Mouse (Mus musculus) urinary bladder, postnatal 14 days (tissue): ENCODE measurements at regions not wholly inside any gene's neighbourhood (a gene's known extent, or its start where the extent isn't known, plus 50 kb on each side); places are given as distances from the start of the nearest gene placed in this dataset.

Experiments used
- DNase-seq: peaks from one replicate; pipeline ENCODE4 v3.0.0; 2021; ENCODE audit warnings: low spot score

- DNase-seq: no peak
Observed at GRCm38 (mm10) chr8:49631286-49631685, 787.5 kb upstream of the Tenm3 start.

DNA sequence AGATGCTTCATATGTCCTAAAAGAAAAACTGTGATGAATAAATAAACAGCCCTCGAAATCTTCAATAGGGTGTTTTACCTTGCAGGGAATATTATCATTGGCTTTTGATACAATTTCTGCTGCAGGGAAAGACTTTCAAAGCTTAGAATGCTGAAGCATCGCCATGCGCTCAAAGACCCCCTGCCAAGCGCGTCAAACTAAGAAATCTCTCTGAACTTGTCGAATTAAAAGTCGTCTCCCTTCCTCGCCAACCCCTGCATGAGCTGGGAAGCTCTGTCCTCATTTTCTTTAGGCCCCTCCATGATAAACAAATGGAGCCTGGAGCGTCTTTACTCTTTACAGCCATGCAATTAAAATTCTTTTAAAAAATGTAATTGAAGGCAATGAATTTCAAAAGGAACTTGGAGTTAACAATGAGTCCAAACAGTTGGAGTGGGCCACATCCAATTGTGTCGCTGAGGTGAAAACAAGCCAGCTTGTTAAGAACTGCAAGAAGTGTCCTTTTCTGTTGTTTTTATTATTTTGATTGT lies 784.3 kb upstream of the Tenm3 start:
- DNase-seq: no peak

GRCm38 (mm10) chr8:49595501-49595900 lies 751.8 kb upstream of the Tenm3 start:
- no peak for DNase-seq

GRCm38 (mm10) chr8:49567423-49567822 lies 723.7 kb upstream of the Tenm3 start:
- DNase-seq: no peak

DNA sequence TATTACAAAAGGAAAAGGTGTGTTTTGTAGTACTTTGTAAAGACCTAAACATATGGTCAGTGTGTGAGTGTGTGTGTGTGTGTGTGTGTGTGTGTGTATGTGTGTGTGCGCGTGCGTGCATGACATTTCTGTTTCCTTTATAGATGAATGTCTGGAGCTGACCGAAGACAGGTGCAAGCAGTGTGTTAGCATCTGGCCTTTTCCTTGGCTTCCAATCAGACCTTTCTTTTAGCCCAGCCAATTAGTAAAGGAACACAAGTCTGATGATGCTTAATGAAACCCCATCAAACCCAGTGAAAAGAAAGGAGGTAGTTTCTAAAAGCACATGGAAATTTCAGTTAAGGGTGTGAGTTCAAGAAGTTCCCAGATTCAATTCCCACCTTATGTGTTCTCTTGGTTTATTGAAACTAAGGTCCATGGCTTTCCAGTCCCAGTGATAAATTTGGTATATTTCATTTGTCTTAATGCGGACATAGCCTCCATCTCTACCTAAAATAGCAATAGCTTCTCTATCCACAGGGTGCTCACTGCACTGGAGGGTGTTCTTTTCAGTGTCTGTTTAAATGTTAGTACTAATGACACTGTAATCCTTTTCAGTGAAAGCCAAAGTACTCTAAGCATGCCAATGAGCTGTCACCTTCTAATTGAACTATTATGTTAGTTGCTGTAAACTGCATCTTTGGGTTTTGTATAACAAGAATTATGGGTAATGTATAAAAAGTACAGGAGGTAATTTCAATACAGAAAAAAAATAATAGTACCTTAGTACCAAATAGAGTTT lies 719.9 kb upstream of the Tenm3 start:
- DNase-seq: no peak

GRCm38 (mm10) chr8:49562976-49563375 lies 719.2 kb upstream of the Tenm3 start:
- no peak for DNase-seq

DNA sequence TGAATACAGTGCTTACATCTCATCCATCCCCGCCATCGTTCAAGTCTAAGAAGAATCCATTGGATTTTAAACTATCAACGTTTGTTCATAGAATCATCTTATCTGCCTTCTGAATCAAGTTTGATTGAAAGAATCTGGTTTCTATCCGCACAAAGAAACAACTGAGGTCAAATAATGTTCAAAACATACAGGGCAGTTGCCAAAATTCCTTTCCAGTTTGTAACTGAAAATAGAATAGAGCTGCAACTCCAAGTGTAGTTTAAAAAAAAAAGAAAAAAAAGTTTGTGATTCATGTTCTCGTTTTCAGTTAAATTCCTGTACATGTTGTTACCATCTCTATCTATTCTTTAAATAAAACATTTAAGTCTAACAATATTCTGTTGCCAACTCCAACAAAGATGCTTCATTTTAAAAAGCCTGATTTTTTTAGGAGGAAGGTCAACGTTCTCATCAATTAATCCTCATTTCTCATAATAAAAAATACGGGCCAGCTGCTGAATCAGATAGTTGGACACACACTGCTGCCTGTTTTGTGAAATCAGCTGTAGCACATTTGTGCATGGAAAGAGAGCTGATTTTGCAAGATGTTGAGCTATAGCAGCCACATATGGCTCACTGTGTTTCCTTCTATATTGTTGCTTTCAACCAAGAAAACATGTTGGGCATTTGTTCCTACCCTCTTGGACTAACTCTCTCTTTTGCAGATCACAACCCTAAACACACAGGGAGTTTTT lies 712.1 kb upstream of the Tenm3 start:
- no peak for DNase-seq

- no peak for DNase-seq
Observed at GRCm38 (mm10) chr8:49553175-49553574, 709.4 kb upstream of the Tenm3 start.

DNA sequence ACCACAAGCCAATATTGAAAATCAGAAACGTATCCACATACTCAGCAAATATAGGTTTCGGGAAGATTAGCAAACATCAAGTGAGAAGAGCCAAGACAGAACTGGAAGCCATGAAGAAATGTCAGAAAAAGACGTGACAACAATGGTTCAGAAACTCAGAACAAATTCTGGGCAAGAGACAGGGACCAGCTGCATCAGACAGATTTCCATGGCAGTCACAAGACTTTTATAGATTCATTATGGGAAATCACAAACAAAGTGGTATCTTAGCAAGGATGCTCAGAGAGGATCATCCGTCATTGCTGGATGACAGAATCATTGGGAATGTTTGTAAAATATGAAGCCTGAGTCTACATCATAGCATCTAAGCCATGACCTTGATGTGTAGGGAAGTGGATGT lies 699.6 kb upstream of the Tenm3 start:
- no peak for DNase-seq

GRCm38 (mm10) chr8:49541337-49541736 lies 697.6 kb upstream of the Tenm3 start:
- no peak for DNase-seq

GRCm38 (mm10) chr8:49533412-49534351 lies 689.9 kb upstream of the Tenm3 start:
- no peak for DNase-seq

- no peak for DNase-seq
Observed at GRCm38 (mm10) chr8:49529294-49529693, 685.5 kb upstream of the Tenm3 start.

- DNase-seq: no peak
Observed at GRCm38 (mm10) chr8:49492906-49493305, 649.2 kb upstream of the Tenm3 start.

DNA sequence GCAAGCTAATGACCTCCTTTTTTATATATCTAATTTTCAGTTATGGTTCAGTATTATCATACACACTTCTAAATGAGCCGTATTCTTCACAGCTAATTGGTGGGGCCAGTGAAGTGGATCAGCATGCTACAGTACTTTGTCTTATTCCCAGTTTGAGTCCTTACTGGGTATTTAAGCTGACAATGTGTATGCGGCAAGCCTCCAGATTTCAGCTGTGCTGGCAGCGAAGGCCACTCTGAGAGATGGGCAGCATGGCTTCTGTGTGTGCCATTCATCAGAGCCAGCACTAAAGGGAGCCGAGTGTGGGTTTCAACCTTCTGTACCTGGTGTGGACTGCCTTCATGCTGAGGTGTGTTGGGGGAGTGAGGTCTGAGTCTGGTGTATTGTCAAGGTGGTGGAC lies 641.5 kb upstream of the Tenm3 start:
- DNase-seq: no peak

DNA sequence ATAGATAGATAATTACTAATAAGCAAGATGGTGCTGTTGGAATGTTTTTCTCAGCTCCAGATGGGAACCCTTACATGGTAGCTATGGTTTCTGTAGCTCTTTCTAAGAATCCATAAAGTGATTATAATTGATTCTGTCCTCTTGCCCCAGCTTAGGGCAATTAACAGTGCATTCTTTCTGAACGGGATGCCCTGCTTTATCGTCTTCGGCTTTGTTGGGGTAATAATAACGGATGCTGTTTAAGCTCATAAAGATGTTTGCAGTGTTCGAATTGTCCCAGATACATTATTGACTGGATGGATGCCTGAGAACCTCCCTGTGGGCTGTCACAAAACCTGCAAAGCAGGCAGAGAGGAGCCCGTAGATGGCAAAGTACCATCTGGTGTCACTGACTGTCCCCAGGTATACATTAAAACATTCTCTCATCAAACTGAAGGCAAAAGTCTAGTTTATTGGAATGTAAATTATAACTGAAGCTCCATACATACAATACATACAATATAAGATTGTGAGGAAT lies 637.8 kb upstream of the Tenm3 start:
- DNase-seq: no peak

GRCm38 (mm10) chr8:49465911-49466518 lies 622.3 kb upstream of the Tenm3 start:
- DNase-seq: peak; percentile 3

DNA sequence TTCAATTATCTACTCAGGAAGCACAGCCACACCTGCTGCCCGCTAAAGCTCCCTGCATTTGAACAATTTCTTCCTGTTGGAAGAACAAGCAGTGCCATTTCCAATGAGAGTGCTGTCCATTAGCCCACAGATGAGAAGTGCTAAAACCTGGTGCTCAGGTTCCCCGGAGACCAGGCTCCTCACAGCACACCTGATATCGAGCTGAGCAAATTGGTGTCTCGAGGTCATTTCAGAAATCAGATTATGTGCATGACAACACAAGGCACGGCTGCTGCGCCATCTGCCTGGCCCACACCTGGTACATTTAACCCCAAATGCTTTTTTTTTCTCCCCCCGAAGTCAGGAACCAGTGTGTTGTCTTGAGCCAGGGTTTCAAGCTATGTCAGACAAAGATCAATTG lies 621.3 kb upstream of the Tenm3 start:
- DNase-seq: no peak

- no peak for DNase-seq
Observed at GRCm38 (mm10) chr8:49462602-49463001, 618.9 kb upstream of the Tenm3 start.

DNA sequence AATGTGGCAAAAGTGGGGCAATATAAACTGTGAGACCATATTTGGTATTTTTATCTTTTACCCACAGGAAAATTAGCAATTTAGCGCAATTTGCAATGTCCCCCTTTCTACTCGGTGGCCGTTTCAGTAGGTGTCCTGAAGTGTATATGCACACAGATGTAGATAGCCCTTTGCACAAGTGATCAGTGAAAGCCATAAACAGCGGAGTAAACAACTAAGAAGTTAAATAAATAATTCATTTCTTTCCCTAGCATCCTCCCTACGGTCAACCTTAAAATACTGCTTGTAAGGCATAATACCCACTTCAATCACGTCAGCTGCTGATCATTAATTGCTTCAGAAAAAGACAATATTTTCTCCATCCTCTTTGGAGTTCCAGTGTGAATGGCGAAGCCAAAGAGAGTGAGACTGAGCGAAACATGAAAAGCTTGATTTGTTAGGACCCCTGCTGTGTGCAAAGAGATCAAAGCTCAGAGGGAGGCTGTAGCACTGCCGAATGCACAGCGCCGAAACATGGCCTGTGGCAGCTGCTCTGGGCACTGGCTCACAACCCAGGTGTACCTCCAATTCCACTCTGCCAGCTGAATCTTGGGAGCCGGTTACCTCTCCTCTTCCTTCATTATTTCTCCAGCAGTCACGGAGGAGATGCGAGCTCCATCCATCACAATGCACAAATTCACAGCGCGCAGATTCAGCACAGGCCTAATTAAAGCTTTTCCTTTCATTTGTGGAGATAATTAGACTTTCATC lies 618.1 kb upstream of the Tenm3 start:
- DNase-seq: no peak

GRCm38 (mm10) chr8:49445444-49445843 lies 601.7 kb upstream of the Tenm3 start:
- no peak for DNase-seq

GRCm38 (mm10) chr8:49441270-49441669 lies 597.5 kb upstream of the Tenm3 start:
- no peak for DNase-seq
